Mouse (Mus musculus): ENCODE results near the gene Grm1.

The Grm1 gene

GRCm38 (mm10) chr10:10964490-10965150, 117.5 kb downstream of the Grm1 start:
- peak; percentile 44 for DNase-seq

- DNase-seq = no peak
These were observed 131.6 kb downstream of the Grm1 start for GRCm38 (mm10) chr10:10950557-10950956.

GRCm38 (mm10) chr10:10949172-10949571, 133.0 kb downstream of the Grm1 start:
- peak; percentile 67 for DNase-seq

- peak; percentile 51 for DNase-seq
These were observed 134.6 kb downstream of the Grm1 start for GRCm38 (mm10) chr10:10947531-10947930.

- no peak for DNase-seq
These were observed 138.2 kb downstream of the Grm1 start for GRCm38 (mm10) chr10:10944003-10944402.

GRCm38 (mm10) chr10:10942248-10942647, 139.9 kb downstream of the Grm1 start:
- peak; percentile 27 for DNase-seq

- DNase-seq = peak; percentile 43
These were observed 146.3 kb downstream of the Grm1 start for GRCm38 (mm10) chr10:10935806-10936205.

- no peak for DNase-seq
These were observed 152.5 kb downstream of the Grm1 start for GRCm38 (mm10) chr10:10929672-10930071.

GRCm38 (mm10) chr10:10928798-10929366, 153.3 kb downstream of the Grm1 start:
- DNase-seq = no peak

GRCm38 (mm10) chr10:10917857-10918399, 164.2 kb downstream of the Grm1 start:
- DNase-seq = no peak

- DNase-seq = no peak
These were observed 168.5 kb downstream of the Grm1 start for GRCm38 (mm10) chr10:10913621-10914020.

GRCm38 (mm10) chr10:10890221-10890620, 191.9 kb downstream of the Grm1 start:
- no peak for DNase-seq

GRCm38 (mm10) chr10:10888521-10888920, 193.6 kb downstream of the Grm1 start:
- DNase-seq = no peak

GRCm38 (mm10) chr10:10884992-10885391, 197.2 kb downstream of the Grm1 start:
- DNase-seq = no peak

GRCm38 (mm10) chr10:10872142-10872541, 210.0 kb downstream of the Grm1 start:
- no peak for DNase-seq

GRCm38 (mm10) chr10:10870271-10870670, 211.9 kb downstream of the Grm1 start:
- no peak for DNase-seq

- DNase-seq = no peak
These were observed 215.9 kb downstream of the Grm1 start for GRCm38 (mm10) chr10:10866278-10866677.

GRCm38 (mm10) chr10:10864759-10865158, 217.4 kb downstream of the Grm1 start:
- DNase-seq = no peak

- no peak for DNase-seq
These were observed 234.5 kb downstream of the Grm1 start for GRCm38 (mm10) chr10:10847376-10848286.

- DNase-seq = no peak
These were observed 237.0 kb downstream of the Grm1 start for GRCm38 (mm10) chr10:10845059-10845685.

GRCm38 (mm10) chr10:10835406-10835805, 246.8 kb downstream of the Grm1 start:
- DNase-seq = no peak

GRCm38 (mm10) chr10:10834828-10835227, 247.3 kb downstream of the Grm1 start:
- no peak for DNase-seq

GRCm38 (mm10) chr10:10831141-10831540, 251.0 kb downstream of the Grm1 start:
- peak; percentile 29 for DNase-seq

All from layer of hippocampus, adult 9-11 months (tissue).